Mouse (Mus musculus) heart, embryonic 10.5 days (tissue): ENCODE measurements at regions not wholly inside any gene's neighbourhood (a gene's known extent, or its start where the extent isn't known, plus 50 kb on each side); places are given as distances from the start of the nearest gene placed in this dataset.
"Not testable (repeated sequence)": the region's sequence is repeated elsewhere in the genome, so short reads cannot be mapped to it uniquely, and the experiment has no call there.

Experiments
- DNase-seq: peaks from one replicate; pipeline ENCODE4 v3.0.0-alpha.2; 2017; ENCODE audit warnings: low spot score
- H3K27ac ChIP-seq: fragments of 300-500 bp; sonication (generic); 2 replicates; pipeline ENCODE4 v1.5.1; 2016; ENCODE audit warnings: mild to moderate bottlenecking
- H3K27me3 ChIP-seq: fragments of 300-500 bp; sonication (generic); 2 replicates; pipeline ENCODE4 v1.6.1; 2016; ENCODE audit warnings: mild to moderate bottlenecking; ENCODE audit not compliant: poor library complexity, insufficient read depth, severe bottlenecking
- H3K36me3 ChIP-seq: fragments of 300-500 bp; sonication (generic); 2 replicates; pipeline ENCODE4 v1.6.1; 2016; ENCODE audit warnings: mild to moderate bottlenecking, moderate library complexity
- H3K4me1 ChIP-seq: fragments of 300-500 bp; sonication (generic); 2 replicates; pipeline ENCODE4 v1.6.1; 2016; ENCODE audit warnings: mild to moderate bottlenecking
- H3K4me3 ChIP-seq: fragments of 300-500 bp; sonication (generic); 2 replicates; pipeline ENCODE4 v1.5.1; 2016; ENCODE audit warnings: mild to moderate bottlenecking, moderate library complexity
- H3K9me3 ChIP-seq: fragments of 300-500 bp; sonication (generic); 2 replicates; pipeline ENCODE4 v1.6.1; 2016; ENCODE audit warnings: mild to moderate bottlenecking, moderate library complexity
- WGBS: fragments of 180-500 bp; shearing (Covaris S2); methylation state at CpG from one replicate; pipeline ENCODE4 v1.1.7; 2016; 5-methylcytosine and 5-hydroxymethylcytosine counted together

GRCm38 (mm10) chr8:103733466-103733865, 368.0 kb upstream of the Cdh5 start:
- Histone ChIP-seq H3K9me3 (no peaks in the 10 kb centered on the region), H3K36me3 (no peaks in the 10 kb centered on the region), H3K27me3 (no peaks in the 10 kb centered on the region), H3K27ac (no peak overlapping the region), H3K4me1 (no peaks in the 10 kb centered on the region), H3K4me3 (no peak overlapping the region)
- 82% methylated on average over 3 of the region's 3 CpGs for WGBS
- no peak for DNase-seq

- H3K9me3 ChIP-seq: no peaks in the 10 kb centered on the region
- no peaks in the 10 kb centered on the region for H3K36me3 ChIP-seq
- no peak for DNase-seq
- WGBS: 68% methylated on average over 8 of the region's 8 CpGs
- no peak overlapping the region for H3K4me3 ChIP-seq
- H3K4me1 ChIP-seq: no peaks in the 10 kb centered on the region
- no peaks in the 10 kb centered on the region for H3K27me3 ChIP-seq
- H3K27ac ChIP-seq: no peak overlapping the region
These were observed 363.1 kb upstream of the Cdh5 start for GRCm38 (mm10) chr8:103738330-103738729.

GRCm38 (mm10) chr8:103741395-103741794, 360.0 kb upstream of the Cdh5 start:
- Histone ChIP-seq H3K4me1 (no peaks in the 10 kb centered on the region), H3K36me3 (no peaks in the 10 kb centered on the region), H3K4me3 (no peak overlapping the region), H3K27ac (no peak overlapping the region), H3K9me3 (no peaks in the 10 kb centered on the region), H3K27me3 (no peaks in the 10 kb centered on the region)
- no peak for DNase-seq
- 67% methylated on average over 8 of the region's 8 CpGs for WGBS

- no peak for DNase-seq
- Histone ChIP-seq H3K27me3 (no peaks in the 10 kb centered on the region), H3K4me3 (no peak overlapping the region), H3K36me3 (no peaks in the 10 kb centered on the region), H3K27ac (no peak overlapping the region), H3K9me3 (no peaks in the 10 kb centered on the region), H3K4me1 (peaks cover 7% of the 10 kb centered on the region)
- WGBS: 74% methylated on average over 4 of the region's 4 CpGs
These were observed 352.7 kb upstream of the Cdh5 start for GRCm38 (mm10) chr8:103748734-103749133.

- no peaks in the 10 kb centered on the region for H3K36me3 ChIP-seq
- no peak for DNase-seq
- H3K27me3 ChIP-seq: no peaks in the 10 kb centered on the region
- H3K27ac ChIP-seq: no peak overlapping the region
- H3K4me1 ChIP-seq: peaks cover 7% of the 10 kb centered on the region
- WGBS: 48% methylated on average over 12 of the region's 12 CpGs
- H3K4me3 ChIP-seq: no peak overlapping the region
- H3K9me3 ChIP-seq: no peaks in the 10 kb centered on the region
These were observed 350.9 kb upstream of the Cdh5 start for GRCm38 (mm10) chr8:103750278-103751097.

GRCm38 (mm10) chr8:103751161-103751560, 350.3 kb upstream of the Cdh5 start:
- Histone ChIP-seq H3K27me3 (no peaks in the 10 kb centered on the region), H3K9me3 (no peaks in the 10 kb centered on the region), H3K4me1 (peaks cover 7% of the 10 kb centered on the region), H3K4me3 (no peak overlapping the region), H3K27ac (no peak overlapping the region), H3K36me3 (no peaks in the 10 kb centered on the region)
- DNase-seq: no peak
- WGBS: 67% methylated on average over 2 of the region's 2 CpGs

- Histone ChIP-seq H3K27ac (no peak overlapping the region), H3K27me3 (no peaks in the 10 kb centered on the region), H3K36me3 (no peaks in the 10 kb centered on the region), H3K4me3 (no peak overlapping the region), H3K4me1 (no peaks in the 10 kb centered on the region), H3K9me3 (0 out of 2 replicates have a peak, but pooled peaks cover 2% of the 10 kb centered on the region)
- DNase-seq: no peak
- 51% methylated on average over 1 of the region's 1 CpGs for WGBS
These were observed 337.6 kb upstream of the Cdh5 start for GRCm38 (mm10) chr8:103763821-103764220.

GRCm38 (mm10) chr8:103779658-103780057, 321.8 kb upstream of the Cdh5 start:
- H3K4me3 ChIP-seq: no peak overlapping the region
- H3K4me1 ChIP-seq: no peaks in the 10 kb centered on the region
- no peak for DNase-seq
- H3K36me3 ChIP-seq: no peaks in the 10 kb centered on the region
- no peaks in the 10 kb centered on the region for H3K27me3 ChIP-seq
- no peak overlapping the region for H3K27ac ChIP-seq
- 96% methylated on average over 6 of the region's 6 CpGs for WGBS
- no peaks in the 10 kb centered on the region for H3K9me3 ChIP-seq

- WGBS: 82% methylated on average over 3 of the region's 3 CpGs
- no peak overlapping the region for H3K4me3 ChIP-seq
- no peaks in the 10 kb centered on the region for H3K9me3 ChIP-seq
- no peaks in the 10 kb centered on the region for H3K27me3 ChIP-seq
- no peak overlapping the region for H3K27ac ChIP-seq
- H3K36me3 ChIP-seq: no peaks in the 10 kb centered on the region
- H3K4me1 ChIP-seq: no peaks in the 10 kb centered on the region
- peak; percentile 17 for DNase-seq
These were observed 313.1 kb upstream of the Cdh5 start for GRCm38 (mm10) chr8:103788308-103788707.

- no peak for DNase-seq
- no peaks in the 10 kb centered on the region for H3K4me1 ChIP-seq
- H3K36me3 ChIP-seq: no peaks in the 10 kb centered on the region
- H3K4me3 ChIP-seq: no peak overlapping the region
- 89% methylated on average over 1 of the region's 1 CpGs for WGBS
- H3K27ac ChIP-seq: no peak overlapping the region
- no peaks in the 10 kb centered on the region for H3K27me3 ChIP-seq
- no peaks in the 10 kb centered on the region for H3K9me3 ChIP-seq
These were observed 308.1 kb upstream of the Cdh5 start for GRCm38 (mm10) chr8:103793331-103793730.

- not testable (repeated sequence) for H3K27me3 ChIP-seq, H3K27ac ChIP-seq, H3K9me3 ChIP-seq, H3K4me1 ChIP-seq, H3K36me3 ChIP-seq, H3K4me3 ChIP-seq, DNase-seq
- WGBS: 76% methylated on average over 2 of the region's 2 CpGs
These were observed 302.8 kb upstream of the Cdh5 start for GRCm38 (mm10) chr8:103798630-103799029.

- Histone ChIP-seq H3K36me3 (no peaks in the 10 kb centered on the region), H3K4me3 (no peak overlapping the region), H3K27ac (no peak overlapping the region), H3K27me3 (no peaks in the 10 kb centered on the region), H3K4me1 (0 out of 2 replicates have a peak, but pooled peaks cover 3% of the 10 kb centered on the region), H3K9me3 (no peaks in the 10 kb centered on the region)
- WGBS: 66% methylated on average over 5 of the region's 5 CpGs
- DNase-seq: no peak
These were observed 293.3 kb upstream of the Cdh5 start for GRCm38 (mm10) chr8:103808171-103808570.

- no peak for DNase-seq
- Histone ChIP-seq H3K36me3 (no peaks in the 10 kb centered on the region), H3K4me1 (0 out of 2 replicates have a peak, but pooled peaks cover 3% of the 10 kb centered on the region), H3K27ac (no peak overlapping the region), H3K9me3 (no peaks in the 10 kb centered on the region), H3K27me3 (no peaks in the 10 kb centered on the region), H3K4me3 (no peak overlapping the region)
- WGBS: 66% methylated on average over 8 of the region's 8 CpGs
These were observed 292.8 kb upstream of the Cdh5 start for GRCm38 (mm10) chr8:103808580-103808979.

GRCm38 (mm10) chr8:103809140-103809539, 292.3 kb upstream of the Cdh5 start:
- Histone ChIP-seq H3K27ac (no peak overlapping the region), H3K9me3 (no peaks in the 10 kb centered on the region), H3K4me3 (no peak overlapping the region), H3K4me1 (0 out of 2 replicates have a peak, but pooled peaks cover 3% of the 10 kb centered on the region), H3K36me3 (no peaks in the 10 kb centered on the region), H3K27me3 (no peaks in the 10 kb centered on the region)
- DNase-seq: no peak
- 72% methylated on average over 7 of the region's 7 CpGs for WGBS
